Mouse (Mus musculus): ENCODE data around the gene Snap91. TPM values are rescaled to one million over a fixed set of nuclear protein-coding genes. Genes with fewer than 3 reads are reported as not detected.

Snap91 gene
- polyA plus RNA-seq, 1 experiment from 2014 or later: 1.1 TPM

DNA sequence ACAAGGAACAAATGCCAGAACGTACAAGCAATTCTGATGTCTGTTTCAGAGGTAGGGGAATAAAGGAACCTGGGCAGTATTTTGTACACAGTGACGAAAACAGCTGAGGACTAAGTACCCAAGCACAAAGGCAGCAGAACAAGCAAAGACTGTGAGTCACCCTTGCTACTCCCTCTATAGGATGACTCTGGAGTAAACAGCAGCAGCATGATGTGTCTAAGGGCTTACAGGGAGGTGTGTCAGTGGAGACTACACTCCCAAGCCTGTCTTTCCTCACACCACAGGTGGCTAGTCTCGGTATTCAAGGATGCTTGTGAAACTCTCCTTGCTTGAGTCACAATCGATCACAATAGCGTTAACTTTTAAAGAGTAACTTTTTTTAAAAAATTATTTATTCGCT lies 66.1 kb downstream of the Snap91 start:
- no peak overlapping the region for H3K4me3 ChIP-seq (ENCODE audit: low read depth, low read length)
- DNase-seq (no peak), ATAC-seq (ENCODE audit: insufficient read depth) (no peak)
- no peak overlapping the region for H3K27ac ChIP-seq (ENCODE audit: low read depth)
- no peaks in the 10 kb centered on the region for H3K4me1 ChIP-seq (ENCODE audit: insufficient read depth)
- no peak for TF ChIP-seq CTCF (IDR thresholded peaks at IDR 0.05; ENCODE audit: low read depth)
- H3K27me3 ChIP-seq (ENCODE audit: insufficient read depth, low read length): no peaks in the 10 kb centered on the region
- no peaks in the 10 kb centered on the region for H3K36me3 ChIP-seq (ENCODE audit: insufficient read depth)
- no peak overlapping the region for H3K9ac ChIP-seq
- no peaks in the 10 kb centered on the region for H3K9me3 ChIP-seq (ENCODE audit: low read depth, low read length)
- no peak overlapping the region for H3K4me2 ChIP-seq
- WGBS: 71% methylated on average over 6 of the region's 6 CpGs

DNA sequence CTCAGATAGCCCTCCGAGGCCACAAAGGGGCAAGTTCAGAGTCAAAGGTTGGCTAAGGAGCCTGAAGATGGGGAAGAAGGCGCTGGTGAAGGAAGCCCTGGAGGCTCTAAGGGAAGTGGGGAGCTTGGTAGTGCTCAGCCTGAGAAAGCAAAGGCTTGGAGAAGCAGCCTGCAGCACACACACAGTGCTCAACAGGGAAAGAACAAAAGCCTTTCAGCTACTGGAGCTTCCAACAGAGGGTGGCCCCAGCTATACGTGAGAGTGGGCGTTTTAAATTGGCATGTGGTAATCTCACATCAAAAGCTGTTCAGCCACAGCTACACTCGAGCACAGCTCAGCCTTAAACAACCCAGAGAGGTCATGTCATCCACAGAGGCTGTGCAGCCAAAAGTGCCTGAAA lies 67.1 kb downstream of the Snap91 start:
- no peak for ATAC-seq (ENCODE audit: insufficient read depth)
- no peak for TF ChIP-seq CTCF (IDR thresholded peaks at IDR 0.05; ENCODE audit: low read depth)

DNA sequence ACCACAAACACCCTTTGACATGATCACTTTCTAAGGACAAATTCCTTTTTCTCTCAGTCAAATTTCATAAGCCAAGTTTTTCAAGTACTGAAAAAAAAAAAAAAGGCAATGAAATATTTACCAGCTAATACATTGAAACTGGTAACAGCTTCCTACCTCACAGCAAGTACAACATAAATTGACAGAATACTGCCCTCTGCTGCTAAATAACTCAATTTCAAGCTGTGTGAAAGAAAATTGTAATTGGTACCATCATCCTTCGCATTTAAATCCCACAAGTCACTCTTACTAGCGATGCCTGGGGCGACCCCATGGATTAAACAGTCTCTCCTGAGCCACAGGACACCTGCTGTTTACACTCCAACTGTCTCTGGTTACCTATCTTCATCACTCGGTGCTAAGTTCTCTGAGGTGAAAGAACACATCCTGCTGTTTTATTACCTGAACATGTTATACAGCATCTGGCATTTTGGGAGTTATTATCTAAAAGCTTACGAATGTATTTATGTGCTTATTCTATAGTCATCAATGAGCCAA lies 69.7 kb downstream of the Snap91 start:
- Histone ChIP-seq H3K9ac (no peak overlapping the region), H3K9me3 (ENCODE audit: low read depth, low read length) (no peaks in the 10 kb centered on the region), H3K4me3 (ENCODE audit: low read depth, low read length) (no peak overlapping the region), H3K27ac (ENCODE audit: low read depth) (no peak overlapping the region), H3K4me2 (no peak overlapping the region), H3K27me3 (ENCODE audit: insufficient read depth, low read length) (no peaks in the 10 kb centered on the region), H3K36me3 (ENCODE audit: insufficient read depth) (no peaks in the 10 kb centered on the region), H3K4me1 (ENCODE audit: insufficient read depth) (no peaks in the 10 kb centered on the region)
- 41% methylated on average over 5 of the region's 5 CpGs for WGBS
- TF ChIP-seq CTCF (IDR thresholded peaks at IDR 0.05; ENCODE audit: low read depth): peak; percentile 36
- DNase-seq: peak; percentile 62
- no peak for ATAC-seq (ENCODE audit: insufficient read depth)

More for the DNA sequence above, 67.1 kb downstream of the Snap91 start:
- Histone ChIP-seq H3K36me3 (ENCODE audit: insufficient read depth) (no peaks in the 10 kb centered on the region), H3K27me3 (ENCODE audit: insufficient read depth, low read length) (no peaks in the 10 kb centered on the region), H3K27ac (ENCODE audit: low read depth) (no peak overlapping the region), H3K4me1 (ENCODE audit: insufficient read depth) (no peaks in the 10 kb centered on the region), H3K9ac (no peak overlapping the region), H3K9me3 (ENCODE audit: low read depth, low read length) (no peaks in the 10 kb centered on the region), H3K4me3 (ENCODE audit: low read depth, low read length) (no peak overlapping the region), H3K4me2 (no peak overlapping the region)
- no peak for DNase-seq
- 32% methylated on average over 5 of the region's 5 CpGs for WGBS

DNA sequence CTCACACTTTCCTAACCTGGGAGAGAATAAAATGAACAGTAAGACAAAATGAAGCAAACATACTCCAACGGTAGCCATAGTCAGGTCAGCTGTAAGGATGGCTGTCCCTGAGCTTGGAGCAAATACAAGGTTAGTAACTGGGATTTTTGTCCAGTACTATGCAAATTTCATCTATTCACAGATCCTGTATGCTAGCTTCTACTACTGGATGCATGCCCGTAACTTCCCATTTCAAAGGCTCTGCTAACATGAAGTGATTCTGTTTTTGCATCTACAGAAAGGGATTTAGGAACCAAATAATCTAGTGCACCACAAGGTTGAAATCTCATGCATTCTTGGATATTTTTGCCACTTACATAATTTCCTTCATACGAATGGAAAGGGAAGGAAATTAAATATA lies 70.2 kb downstream of the Snap91 start:
- no peak for ATAC-seq (ENCODE audit: insufficient read depth)
- H3K9me3 ChIP-seq (ENCODE audit: low read depth, low read length): no peaks in the 10 kb centered on the region
- no peaks in the 10 kb centered on the region for H3K36me3 ChIP-seq (ENCODE audit: insufficient read depth)
- H3K9ac ChIP-seq: no peak overlapping the region
- no peak overlapping the region for H3K4me2 ChIP-seq
- H3K27me3 ChIP-seq (ENCODE audit: insufficient read depth, low read length): no peaks in the 10 kb centered on the region
- H3K4me3 ChIP-seq (ENCODE audit: low read depth, low read length): no peak overlapping the region
- no peak for DNase-seq
- 75% methylated on average over 3 of the region's 3 CpGs for WGBS
- no peak overlapping the region for H3K27ac ChIP-seq (ENCODE audit: low read depth)
- TF ChIP-seq CTCF (IDR thresholded peaks at IDR 0.05; ENCODE audit: low read depth): no peak
- no peaks in the 10 kb centered on the region for H3K4me1 ChIP-seq (ENCODE audit: insufficient read depth)

DNA sequence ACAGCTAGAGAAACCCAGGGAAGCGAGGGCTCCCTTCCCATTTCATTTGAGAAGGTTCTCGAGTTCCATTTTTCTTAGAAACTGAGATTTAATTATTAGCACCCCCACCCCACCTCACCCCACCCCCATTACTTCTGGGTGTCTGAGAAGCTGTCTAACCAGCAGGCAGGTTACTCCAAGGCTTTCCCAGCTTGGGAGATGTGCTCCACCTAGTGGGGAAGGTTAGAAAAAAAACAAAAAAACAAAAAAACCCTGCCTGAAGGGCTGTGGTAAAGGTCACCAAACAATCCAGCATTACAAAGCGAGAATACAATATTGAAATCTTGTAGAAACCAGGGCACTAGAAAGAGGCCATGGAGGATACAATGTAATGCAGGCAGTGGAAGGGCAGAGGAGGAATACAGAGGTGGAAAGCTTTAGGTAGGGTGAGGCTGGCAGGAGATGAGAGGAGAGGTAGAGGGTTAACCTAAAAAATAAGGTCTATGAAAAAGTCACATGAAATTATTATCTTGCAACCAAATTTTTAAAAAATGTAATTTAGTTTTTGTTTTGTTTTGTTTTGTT lies 79.8 kb downstream of the Snap91 start:
- H3K9ac ChIP-seq: no peak overlapping the region
- H3K4me1 ChIP-seq (ENCODE audit: insufficient read depth): no peaks in the 10 kb centered on the region
- H3K4me2 ChIP-seq: no peak overlapping the region
- no peak overlapping the region for H3K27ac ChIP-seq (ENCODE audit: low read depth)
- no peak overlapping the region for H3K4me3 ChIP-seq (ENCODE audit: low read depth, low read length)
- ATAC-seq (ENCODE audit: insufficient read depth) (peak; percentile 47; the same call in 1 of the 2 replicates), DNase-seq (peak; percentile 81)
- WGBS: 22% methylated on average over 3 of the region's 3 CpGs
- no peaks in the 10 kb centered on the region for H3K9me3 ChIP-seq (ENCODE audit: low read depth, low read length)
- H3K27me3 ChIP-seq (ENCODE audit: insufficient read depth, low read length): no peaks in the 10 kb centered on the region
- H3K36me3 ChIP-seq (ENCODE audit: insufficient read depth): no peaks in the 10 kb centered on the region
- TF ChIP-seq CTCF (IDR thresholded peaks at IDR 0.05; ENCODE audit: low read depth): peak; percentile 60

DNA sequence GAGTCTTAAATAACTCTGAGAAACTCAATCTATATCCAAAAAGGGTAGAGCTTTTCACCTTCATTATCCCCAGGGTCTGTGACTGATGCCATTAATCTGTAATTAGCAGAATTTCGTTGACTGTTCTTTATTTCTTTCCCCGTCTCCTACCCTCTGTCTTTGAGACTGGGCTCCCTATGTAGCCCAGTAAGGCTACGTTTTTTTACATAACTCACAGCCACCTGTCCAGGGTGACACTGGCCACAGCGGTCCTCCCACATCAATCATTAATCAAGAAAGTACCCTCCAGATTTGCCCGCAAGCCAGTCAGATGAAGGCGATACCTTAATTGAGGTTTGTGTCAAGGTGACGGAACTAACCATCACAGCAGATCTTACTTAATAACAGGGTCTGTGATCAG lies 81.4 kb downstream of the Snap91 start:
- no peaks in the 10 kb centered on the region for H3K4me1 ChIP-seq (ENCODE audit: insufficient read depth)
- no peak overlapping the region for H3K4me3 ChIP-seq (ENCODE audit: low read depth, low read length)
- DNase-seq (no peak), ATAC-seq (ENCODE audit: insufficient read depth) (no peak)
- 65% methylated on average over 7 of the region's 7 CpGs for WGBS
- H3K36me3 ChIP-seq (ENCODE audit: insufficient read depth): no peaks in the 10 kb centered on the region
- TF ChIP-seq CTCF (IDR thresholded peaks at IDR 0.05; ENCODE audit: low read depth): no peak
- H3K9me3 ChIP-seq (ENCODE audit: low read depth, low read length): no peaks in the 10 kb centered on the region
- H3K4me2 ChIP-seq: no peak overlapping the region
- H3K27ac ChIP-seq (ENCODE audit: low read depth): no peak overlapping the region
- no peaks in the 10 kb centered on the region for H3K27me3 ChIP-seq (ENCODE audit: insufficient read depth, low read length)
- H3K9ac ChIP-seq: no peak overlapping the region

DNA sequence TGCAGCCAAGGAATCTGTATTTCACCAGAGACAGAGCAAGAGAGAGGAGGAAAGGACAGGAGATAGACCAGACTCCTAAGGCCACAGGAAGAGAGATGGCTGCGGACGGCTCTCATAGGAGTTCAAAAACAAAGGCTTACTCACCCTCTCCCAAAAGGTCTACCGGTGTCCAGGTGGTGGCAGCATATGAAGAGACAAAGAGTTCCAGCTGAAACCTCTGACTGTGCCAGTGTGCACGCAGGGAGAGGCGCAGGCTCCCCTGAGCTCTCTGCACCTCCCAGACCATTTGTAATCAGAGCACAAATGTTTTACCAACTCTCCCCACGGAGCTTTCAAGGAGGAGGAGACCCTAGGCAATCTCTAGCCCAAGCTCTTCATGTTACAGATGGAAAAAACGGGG lies 81.8 kb downstream of the Snap91 start:
- Histone ChIP-seq H3K4me1 (ENCODE audit: insufficient read depth) (no peaks in the 10 kb centered on the region), H3K4me3 (ENCODE audit: low read depth, low read length) (no peak overlapping the region), H3K27ac (ENCODE audit: low read depth) (no peak overlapping the region), H3K9me3 (ENCODE audit: low read depth, low read length) (no peaks in the 10 kb centered on the region), H3K4me2 (no peak overlapping the region), H3K9ac (no peak overlapping the region), H3K36me3 (ENCODE audit: insufficient read depth) (no peaks in the 10 kb centered on the region), H3K27me3 (ENCODE audit: insufficient read depth, low read length) (no peaks in the 10 kb centered on the region)
- DNase-seq (no peak), ATAC-seq (ENCODE audit: insufficient read depth) (no peak)
- 43% methylated on average over 7 of the region's 7 CpGs for WGBS
- TF ChIP-seq CTCF (IDR thresholded peaks at IDR 0.05; ENCODE audit: low read depth): no peak

Measured in lung, embryonic 14.5 days (tissue).